Mouse (Mus musculus): Measurements from ENCODE around the gene Creb3l4. TPM values are rescaled to one million over a fixed set of nuclear protein-coding genes. Genes with fewer than 3 reads are reported as not detected.
A peak's percentile ranks its signal among the peaks of the same experiment; 100 is the strongest.

Gene Creb3l4
- polyA plus RNA-seq, 1 experiment from 2014 or later: 28.9 TPM

GRCm38 (mm10) chr3:90266901-90267775, 23.8 kb upstream of the Creb3l4 start:
- no peaks in the 10 kb centered on the region for H3K36me3 ChIP-seq (ENCODE audit: control insufficient read depth, insufficient read depth, low read length)
- H3K9ac ChIP-seq (ENCODE audit: low read length): 0 out of 2 replicates have a peak overlapping the region, but pooled peaks have one; percentile 90
- H3K4me3 ChIP-seq (replicated peaks; ENCODE audit: low read length): no peak overlapping the region
- H3K27me3 ChIP-seq (ENCODE audit: control insufficient read depth, insufficient read depth, low read length): no peaks in the 10 kb centered on the region
- no peak overlapping the region for H3K27ac ChIP-seq (ENCODE audit: low read length)
- H3K4me1 ChIP-seq (ENCODE audit: control insufficient read depth, insufficient read depth, low read length): peaks cover 16% of the 10 kb centered on the region
- no peaks in the 10 kb centered on the region for H3K9me3 ChIP-seq (replicated peaks; ENCODE audit: control insufficient read depth, low read length)
- no peak for ATAC-seq (ENCODE audit: insufficient read depth, low FRiP score)
- no peak overlapping the region for H3K4me2 ChIP-seq (ENCODE audit: low read depth, low read length)
- 89% methylated on average over 20 of the region's 20 CpGs for WGBS

- peak overlapping the region; percentile 80 for H3K4me3 ChIP-seq (replicated peaks; ENCODE audit: low read length)
- WGBS: 22% methylated on average over 16 of the region's 16 CpGs
- H3K9me3 ChIP-seq (replicated peaks; ENCODE audit: control insufficient read depth, low read length): no peaks in the 10 kb centered on the region
- H3K27ac ChIP-seq (ENCODE audit: low read length): peak overlapping the region; percentile 98
- H3K9ac ChIP-seq (ENCODE audit: low read length): peak overlapping the region; percentile 90
- H3K4me2 ChIP-seq (ENCODE audit: low read depth, low read length): peak overlapping the region; percentile 76
- H3K27me3 ChIP-seq (ENCODE audit: control insufficient read depth, insufficient read depth, low read length): no peaks in the 10 kb centered on the region
- peaks cover 16% of the 10 kb centered on the region for H3K4me1 ChIP-seq (ENCODE audit: control insufficient read depth, insufficient read depth, low read length)
- ATAC-seq (ENCODE audit: insufficient read depth, low FRiP score): no peak; the same call in 1 of the 2 replicates
- no peaks in the 10 kb centered on the region for H3K36me3 ChIP-seq (ENCODE audit: control insufficient read depth, insufficient read depth, low read length)
Observed at GRCm38 (mm10) chr3:90265932-90266741, 22.8 kb upstream of the Creb3l4 start.

- Histone ChIP-seq H3K27me3 (ENCODE audit: control insufficient read depth, insufficient read depth, low read length) (no peaks in the 10 kb centered on the region), H3K4me1 (ENCODE audit: control insufficient read depth, insufficient read depth, low read length) (peaks cover 16% of the 10 kb centered on the region), H3K4me2 (ENCODE audit: low read depth, low read length) (peak within 1 kb of the TSS; percentile 76), H3K36me3 (ENCODE audit: control insufficient read depth, insufficient read depth, low read length) (0 out of 2 replicates have a peak, but pooled peaks cover 4% of the 10 kb centered on the region), H3K9me3 (replicated peaks; ENCODE audit: control insufficient read depth, low read length) (no peaks in the 10 kb centered on the region), H3K27ac (ENCODE audit: low read length) (peak within 1 kb of the TSS; percentile 98), H3K4me3 (replicated peaks; ENCODE audit: low read length) (peak within 1 kb of the TSS; percentile 80), H3K9ac (ENCODE audit: low read length) (peak within 1 kb of the TSS; percentile 90)
- peak; percentile 93 for ATAC-seq (ENCODE audit: insufficient read depth, low FRiP score)
- under 1% methylated on average over 68 of the region's 87 CpGs for WGBS
Observed at GRCm38 (mm10) chr3:90265034-90265931, 22.0 kb upstream of the Creb3l4 start, which contains the start of gene Dennd4b. TSS of gene Dennd4b (plus strand) at chr3:90265185.

- no peak for ATAC-seq (ENCODE audit: insufficient read depth, low FRiP score)
- H3K4me1 ChIP-seq (ENCODE audit: control insufficient read depth, insufficient read depth, low read length): peaks cover 16% of the 10 kb centered on the region
- H3K36me3 ChIP-seq (ENCODE audit: control insufficient read depth, insufficient read depth, low read length): 0 out of 2 replicates have a peak, but pooled peaks cover 10% of the 10 kb centered on the region
- H3K27ac ChIP-seq (ENCODE audit: low read length): peak overlapping the region; percentile 35; the same call in 1 of the 2 replicates
- H3K4me3 ChIP-seq (replicated peaks; ENCODE audit: low read length): peak overlapping the region; percentile 80
- H3K9ac ChIP-seq (ENCODE audit: low read length): peak overlapping the region; percentile 90
- H3K4me2 ChIP-seq (ENCODE audit: low read depth, low read length): peak overlapping the region; percentile 76
- 30% methylated on average over 10 of the region's 10 CpGs for WGBS
- no peaks in the 10 kb centered on the region for H3K27me3 ChIP-seq (ENCODE audit: control insufficient read depth, insufficient read depth, low read length)
- H3K9me3 ChIP-seq (replicated peaks; ENCODE audit: control insufficient read depth, low read length): no peaks in the 10 kb centered on the region
Observed at GRCm38 (mm10) chr3:90264687-90265033, 21.3 kb upstream of the Creb3l4 start.

GRCm38 (mm10) chr3:90263121-90263771, 19.9 kb upstream of the Creb3l4 start:
- H3K27me3 ChIP-seq (ENCODE audit: control insufficient read depth, insufficient read depth, low read length): no peaks in the 10 kb centered on the region
- WGBS: 82% methylated on average over 5 of the region's 5 CpGs
- H3K36me3 ChIP-seq (ENCODE audit: control insufficient read depth, insufficient read depth, low read length): 0 out of 2 replicates have a peak, but pooled peaks cover 14% of the 10 kb centered on the region
- no peak overlapping the region for H3K4me3 ChIP-seq (replicated peaks; ENCODE audit: low read length)
- H3K4me2 ChIP-seq (ENCODE audit: low read depth, low read length): no peak overlapping the region
- H3K4me1 ChIP-seq (ENCODE audit: control insufficient read depth, insufficient read depth, low read length): peaks cover 16% of the 10 kb centered on the region
- H3K27ac ChIP-seq (ENCODE audit: low read length): no peak overlapping the region
- no peak overlapping the region for H3K9ac ChIP-seq (ENCODE audit: low read length)
- no peaks in the 10 kb centered on the region for H3K9me3 ChIP-seq (replicated peaks; ENCODE audit: control insufficient read depth, low read length)
- ATAC-seq (ENCODE audit: insufficient read depth, low FRiP score): no peak

- Histone ChIP-seq H3K9me3 (replicated peaks; ENCODE audit: control insufficient read depth, low read length) (no peaks in the 10 kb centered on the region), H3K27me3 (ENCODE audit: control insufficient read depth, insufficient read depth, low read length) (no peaks in the 10 kb centered on the region), H3K4me2 (ENCODE audit: low read depth, low read length) (no peak overlapping the region), H3K9ac (ENCODE audit: low read length) (no peak overlapping the region; the same call in 1 of the 2 replicates), H3K36me3 (ENCODE audit: control insufficient read depth, insufficient read depth, low read length) (0 out of 2 replicates have a peak, but pooled peaks cover 14% of the 10 kb centered on the region), H3K27ac (ENCODE audit: low read length) (no peak overlapping the region), H3K4me3 (replicated peaks; ENCODE audit: low read length) (no peak overlapping the region), H3K4me1 (ENCODE audit: control insufficient read depth, insufficient read depth, low read length) (peaks cover 6% of the 10 kb centered on the region)
- WGBS: 83% methylated on average over 4 of the region's 4 CpGs
- ATAC-seq (ENCODE audit: insufficient read depth, low FRiP score): no peak
Observed at GRCm38 (mm10) chr3:90258521-90258920, 15.2 kb upstream of the Creb3l4 start.

- H3K27me3 ChIP-seq (ENCODE audit: control insufficient read depth, insufficient read depth, low read length): no peaks in the 10 kb centered on the region
- no peak overlapping the region for H3K9ac ChIP-seq (ENCODE audit: low read length)
- ATAC-seq (ENCODE audit: insufficient read depth, low FRiP score): no peak
- H3K4me1 ChIP-seq (ENCODE audit: control insufficient read depth, insufficient read depth, low read length): peaks cover 6% of the 10 kb centered on the region
- 88% methylated on average over 19 of the region's 19 CpGs for WGBS
- H3K4me2 ChIP-seq (ENCODE audit: low read depth, low read length): no peak overlapping the region
- no peak overlapping the region for H3K4me3 ChIP-seq (replicated peaks; ENCODE audit: low read length)
- 0 out of 2 replicates have a peak, but pooled peaks cover 14% of the 10 kb centered on the region for H3K36me3 ChIP-seq (ENCODE audit: control insufficient read depth, insufficient read depth, low read length)
- H3K9me3 ChIP-seq (replicated peaks; ENCODE audit: control insufficient read depth, low read length): no peaks in the 10 kb centered on the region
- H3K27ac ChIP-seq (ENCODE audit: low read length): no peak overlapping the region
Observed at GRCm38 (mm10) chr3:90256731-90257530, 13.6 kb upstream of the Creb3l4 start.

Measured in stomach, embryonic 16.5 days (tissue).